Mouse (Mus musculus) cerebellum, postnatal 14 days (tissue): ENCODE data around the gene Phgr1.

ENCODE experiments used
- DNase-seq, 2 experiments: peaks; one replicate each; pipeline ENCODE4 v3.0.0; 2021; ENCODE audit warnings: mixed read lengths in 2 of 2

Phgr1 gene

DNA sequence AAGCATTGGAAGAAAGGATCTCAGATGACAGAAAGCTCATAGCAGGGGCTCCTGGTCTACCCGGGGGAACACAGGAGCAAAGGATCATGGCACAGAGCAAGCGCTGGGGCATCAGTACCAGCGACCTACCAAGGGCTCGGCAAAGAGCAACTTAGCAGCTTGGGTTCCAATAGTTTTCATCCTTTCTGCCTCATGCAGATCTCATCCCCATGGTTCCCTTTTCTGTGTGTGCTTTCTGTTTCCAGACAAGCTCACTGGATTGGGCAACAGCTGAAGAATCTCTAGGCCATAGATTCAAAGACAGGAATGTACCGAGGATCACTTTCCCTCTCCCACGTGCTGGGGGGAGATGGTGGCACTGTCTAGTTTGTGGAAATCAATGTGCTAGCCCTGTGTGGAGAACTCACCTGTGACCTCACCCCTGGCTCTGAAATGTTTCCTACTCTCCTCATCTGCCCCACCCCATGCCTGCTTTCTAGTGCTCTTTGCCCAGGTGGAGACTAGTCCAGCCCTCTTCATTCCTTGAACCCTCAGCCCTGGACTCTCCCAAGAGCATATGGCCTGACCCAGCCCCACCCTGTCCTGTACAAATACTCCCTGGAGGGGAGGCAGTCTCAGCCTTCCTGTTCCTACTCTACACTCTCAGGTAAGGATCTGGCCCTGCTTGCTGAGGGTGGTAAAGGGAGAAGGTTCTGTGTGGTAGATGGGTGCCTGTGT, at the start of gene Phgr1:
TSS of gene Phgr1 (plus strand) at position 612 of the 717 bp plus-strand sequence.
- no peak for DNase-seq

DNA sequence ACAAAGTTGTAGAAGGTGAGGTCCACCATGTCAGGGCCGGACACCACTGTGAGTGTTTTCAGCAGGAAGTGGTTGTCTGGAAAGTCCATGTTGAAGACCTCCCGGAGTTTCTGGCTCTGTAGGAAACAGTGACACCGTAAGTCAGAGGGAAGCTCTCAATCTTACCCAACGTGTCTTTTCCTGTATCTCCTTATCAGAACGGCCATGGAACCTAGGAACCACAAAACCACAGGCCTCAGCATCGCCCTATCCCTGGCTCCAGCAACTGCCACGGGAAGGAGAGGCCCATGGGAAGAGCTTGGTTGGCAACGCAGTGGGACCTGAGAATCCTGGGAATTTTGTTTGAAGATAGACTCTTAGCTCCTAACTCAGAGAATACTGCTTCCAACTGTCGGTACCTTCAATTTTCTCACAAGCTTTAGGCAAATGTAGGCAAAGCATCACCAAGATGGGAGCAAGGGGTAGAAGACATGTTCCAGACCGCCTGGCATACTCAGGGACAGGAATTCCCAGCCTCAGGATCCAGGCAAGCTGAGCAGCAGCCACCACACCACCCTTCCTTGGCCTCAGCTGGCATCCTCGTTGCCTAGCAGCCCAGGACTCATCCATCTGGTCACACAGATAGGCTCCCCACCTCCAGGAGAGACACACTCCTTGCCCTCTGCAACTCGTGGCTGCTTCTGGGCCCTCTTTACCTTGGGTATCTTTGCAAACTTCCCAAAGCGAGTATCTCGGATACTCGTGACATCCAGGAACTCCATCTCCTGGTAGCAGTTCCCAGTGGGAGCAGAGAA, 48.7 kb upstream of the Phgr1 start:
- DNase-seq, result no peak

DNA sequence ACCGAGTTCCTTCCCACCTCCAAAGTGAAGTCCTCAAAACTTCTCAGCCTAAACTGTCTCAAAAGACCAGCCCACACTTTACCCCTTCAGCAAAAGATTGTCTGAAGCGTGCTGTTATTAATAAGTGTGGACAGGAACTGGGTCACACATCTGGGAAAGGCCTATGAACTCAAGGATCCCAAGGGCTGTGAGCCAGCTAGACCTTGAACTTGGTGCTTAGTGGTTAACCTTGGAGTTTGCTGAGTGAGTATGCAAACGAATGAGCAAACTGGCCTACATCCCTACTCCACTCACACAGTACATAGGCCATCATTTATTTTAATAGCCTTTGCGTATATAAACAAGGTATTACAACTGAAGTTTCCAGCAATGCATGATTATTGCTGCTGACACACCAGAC, 47.1 kb upstream of the Phgr1 start:
- no peak for DNase-seq

DNA sequence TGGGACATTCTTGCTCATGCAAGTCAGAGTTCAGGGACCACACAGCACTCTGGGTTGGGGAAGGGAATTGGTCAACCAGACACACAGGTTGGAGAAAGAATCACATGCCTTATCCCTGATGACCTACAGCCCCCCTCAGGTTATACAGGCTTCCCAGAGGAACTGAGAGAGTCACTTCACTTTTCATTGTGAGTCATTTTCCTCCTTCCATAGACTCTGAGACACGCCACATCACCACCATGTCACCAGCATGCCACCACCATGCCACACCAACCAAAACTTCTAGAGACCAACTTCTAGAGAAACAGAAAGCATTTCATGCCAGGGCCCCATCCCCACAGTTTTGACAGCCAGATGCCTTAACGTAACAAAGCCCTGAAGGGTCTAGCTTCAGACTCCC, 45.7 kb upstream of the Phgr1 start:
- DNase-seq, result no peak

- DNase-seq, result no peak
These were observed 44.7 kb upstream of the Phgr1 start for GRCm38 (mm10) chr2:118727911-118728310.

DNA sequence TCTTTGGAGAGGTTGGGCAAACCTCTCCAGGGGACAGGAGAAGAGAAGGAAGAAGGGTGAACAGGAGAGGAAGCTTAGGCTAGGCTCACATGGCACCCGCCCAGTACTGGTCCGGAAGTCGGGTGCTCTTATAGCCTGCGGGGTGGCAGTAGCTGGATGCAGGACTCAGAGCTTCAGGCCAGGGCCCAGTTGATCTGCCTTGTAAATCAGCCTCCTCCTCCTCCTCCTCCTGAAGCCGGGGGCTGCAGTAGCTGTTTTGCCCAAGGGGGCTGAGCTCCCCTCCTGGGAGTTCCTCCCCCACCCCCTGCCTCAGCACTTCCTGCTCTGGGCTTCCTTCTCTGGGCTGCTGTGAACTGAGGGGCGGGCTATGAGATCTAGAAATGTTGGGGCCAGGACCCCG, 44.2 kb upstream of the Phgr1 start, which contains the start of gene Plcb2:
TSS of gene Plcb2 (minus strand) at position 102 of the 400 bp plus-strand sequence.
- no peak for DNase-seq

- DNase-seq, result no peak
These were observed 43.4 kb upstream of the Phgr1 start for GRCm38 (mm10) chr2:118729194-118729593.

- no peak for DNase-seq
These were observed 42.5 kb upstream of the Phgr1 start for GRCm38 (mm10) chr2:118729816-118730621.

GRCm38 (mm10) chr2:118730622-118730915, 42.0 kb upstream of the Phgr1 start:
- DNase-seq, result peak; percentile 48 to 70

GRCm38 (mm10) chr2:118731981-118732380, 40.6 kb upstream of the Phgr1 start:
- DNase-seq, result no peak

- DNase-seq, result peak; percentile 65 to 74
These were observed 39.2 kb upstream of the Phgr1 start for GRCm38 (mm10) chr2:118733341-118733740.

- no peak for DNase-seq
These were observed 32.2 kb upstream of the Phgr1 start for GRCm38 (mm10) chr2:118740341-118740740.

DNA sequence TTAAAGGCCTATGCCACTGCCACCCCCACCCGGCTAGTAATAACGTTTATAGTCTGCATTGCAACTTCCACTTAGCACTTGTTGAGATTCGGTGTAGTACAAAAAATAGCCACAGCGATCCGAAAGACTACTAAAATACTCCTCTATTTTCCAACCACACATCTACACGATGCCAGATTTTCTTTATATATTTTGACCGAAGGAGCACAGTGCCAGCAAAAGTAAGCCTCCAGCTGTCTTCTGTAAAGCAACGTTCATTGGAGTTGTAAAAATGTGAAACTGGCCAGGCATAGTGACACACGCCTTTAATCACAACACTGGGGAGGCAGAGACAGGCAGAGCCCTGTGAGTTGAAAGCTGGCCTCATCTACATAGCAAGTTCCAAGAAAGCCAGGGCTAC, 31.4 kb upstream of the Phgr1 start:
- DNase-seq, result no peak

GRCm38 (mm10) chr2:118743261-118743943, 29.2 kb upstream of the Phgr1 start:
- DNase-seq, result peak; percentile 51 to 69

DNA sequence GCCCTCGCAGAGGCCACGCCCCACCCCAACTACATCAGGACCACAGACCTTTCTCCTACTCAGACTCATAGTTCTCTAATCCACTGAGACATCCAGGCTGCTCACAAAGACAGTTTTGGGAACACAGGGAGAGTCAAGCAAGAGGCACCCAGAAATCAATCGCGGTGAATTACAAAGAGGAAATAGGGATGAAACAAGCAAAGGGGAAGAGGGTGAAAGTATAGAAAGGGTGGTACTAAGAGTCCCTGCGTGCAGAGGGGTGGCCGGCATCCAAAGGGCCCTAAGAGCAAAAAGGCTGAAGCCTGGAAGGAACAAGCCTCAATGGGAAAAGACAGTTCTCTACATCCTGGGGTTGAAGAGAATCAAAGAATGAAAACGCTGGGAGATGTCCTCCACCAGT, 27.9 kb upstream of the Phgr1 start:
- no peak for DNase-seq

- peak; percentile 89 to 91 for DNase-seq
These were observed 27.2 kb upstream of the Phgr1 start, which contains the start of gene Inafm2 for GRCm38 (mm10) chr2:118745232-118745884. Gene Inafm2 (plus strand): TSS chr2:118745758.

DNA sequence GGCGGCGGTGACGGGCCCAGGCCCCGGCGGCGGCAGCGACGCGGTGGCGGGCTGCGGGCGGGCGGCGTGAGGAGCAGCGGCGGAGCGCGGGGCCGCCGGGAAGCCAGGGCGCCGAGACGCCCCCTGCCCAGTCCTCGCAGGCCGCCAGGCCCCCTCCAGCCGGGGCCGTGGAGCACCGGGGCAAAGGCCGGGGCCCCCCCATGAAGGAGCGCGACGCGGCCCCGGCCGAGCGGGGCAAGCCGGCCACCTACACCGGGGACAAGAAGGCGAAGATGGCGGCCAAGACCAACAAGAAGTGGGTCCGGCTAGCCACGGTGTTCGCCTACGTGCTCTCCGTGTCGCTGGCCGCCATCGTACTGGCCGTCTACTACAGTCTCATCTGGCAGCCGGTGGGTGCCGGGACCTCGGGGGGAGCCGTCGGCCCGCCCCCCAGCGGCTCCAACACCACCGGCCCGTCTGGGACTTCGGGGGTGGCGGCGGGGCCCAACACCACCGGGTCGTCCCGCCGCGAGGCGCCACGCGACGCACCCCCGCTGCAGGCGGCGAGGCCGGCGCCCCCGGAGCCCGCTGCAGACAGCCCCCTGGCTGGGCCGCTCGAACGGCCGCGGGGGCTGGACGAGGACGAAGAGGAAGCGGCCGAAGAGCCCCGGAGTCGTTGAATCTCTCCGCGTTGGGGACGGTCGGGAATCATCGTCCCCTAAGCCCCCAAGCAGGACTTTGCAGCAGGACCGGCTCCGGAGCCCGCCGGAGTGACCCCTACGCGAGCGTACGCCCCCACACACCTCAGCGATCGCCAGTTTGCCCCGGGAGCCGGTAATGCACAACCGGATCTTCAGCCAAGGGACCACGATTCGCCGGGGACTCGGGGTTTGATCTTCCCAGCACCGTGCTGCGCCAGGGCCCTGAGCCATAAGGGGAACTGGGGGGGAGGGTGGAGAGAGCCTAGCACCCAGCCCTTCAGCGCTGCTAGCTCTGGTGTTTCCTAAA, 26.4 kb upstream of the Phgr1 start:
- DNase-seq, result peak; percentile 63 to 65

- peak; percentile 65 to 72 for DNase-seq
These were observed 25.1 kb upstream of the Phgr1 start for GRCm38 (mm10) chr2:118747301-118747960.

- no peak for DNase-seq
These were observed 23.2 kb upstream of the Phgr1 start for GRCm38 (mm10) chr2:118749341-118749884.

- DNase-seq, result no peak
These were observed 22.1 kb upstream of the Phgr1 start for GRCm38 (mm10) chr2:118750476-118750875.
